Mouse (Mus musculus) CH12.LX (cell line): Measurements from ENCODE around the gene Dip2a. TPM values are rescaled to one million over a fixed set of nuclear protein-coding genes. Genes with fewer than 3 reads are reported as not detected.

ENCODE experiments used
- DNase-seq: peaks from one replicate; pipeline ENCODE4 v3.0.0-alpha.2; 2013; ENCODE audit errors: extremely low read depth
- H3K27ac ChIP-seq: 2 replicates; pipeline ENCODE4 v1.5.1; 2012; ENCODE audit warnings: low read depth, mild to moderate bottlenecking, control low read depth, moderate library complexity; ENCODE audit not compliant: insufficient read depth
- H3K27me3 ChIP-seq: replicated peaks from 2 replicates; pipeline ENCODE3; 2012; ENCODE audit warnings: inconsistent platforms
- H3K36me3 ChIP-seq, 2 experiments: replicated peaks in 1 of 2; 2 replicates each; pipeline versions ENCODE3 to v1.6.1; 2012; ENCODE audit warnings: inconsistent platforms in 1 of 2, low read length in 1 of 2, mild to moderate bottlenecking in 1 of 2, mixed read lengths in 1 of 2, moderate library complexity in 1 of 2; ENCODE audit not compliant: control insufficient read depth in 1 of 2, insufficient read depth in 1 of 2
- H3K4me1 ChIP-seq, 2 experiments: 2 replicates each; pipeline ENCODE4 v1.6.1; 2012; ENCODE audit warnings: inconsistent platforms in 1 of 2, moderate library complexity in 1 of 2; ENCODE audit not compliant: insufficient read depth in 2 of 2, control insufficient read depth in 1 of 2
- H3K4me2 ChIP-seq: 2 replicates; pipeline ENCODE4 v1.6.1; 2012; ENCODE audit warnings: low read depth, mild to moderate bottlenecking, control low read depth; ENCODE audit not compliant: poor library complexity, insufficient read depth, severe bottlenecking
- H3K4me3 ChIP-seq, 3 experiments: fragments of 150-350 bp in 1 of 3; sonication (generic) in 1 of 3; replicated peaks in 1 of 3; 2 replicates each; pipeline versions ENCODE3 to v1.5.1; 2011 to 2012; ENCODE audit warnings: low read depth in 2 of 3, low read length in 2 of 3, mild to moderate bottlenecking in 2 of 3, moderate library complexity in 2 of 3, control low read depth in 1 of 3, improper control_type of control experiment in 1 of 3, inconsistent platforms in 1 of 3, mixed read lengths in 1 of 3; ENCODE audit not compliant: poor library complexity in 1 of 3
- H3K79me2 ChIP-seq: replicated peaks from 2 replicates; pipeline ENCODE4 v1.6.1; 2012; ENCODE audit warnings: mild to moderate bottlenecking, moderate library complexity; ENCODE audit not compliant: control insufficient read depth, poor library complexity, insufficient read depth, severe bottlenecking; ENCODE audit errors: extremely low read depth
- H3K9ac ChIP-seq: 2 replicates; pipeline ENCODE4 v1.6.1; 2012; ENCODE audit warnings: low read depth, mild to moderate bottlenecking, control low read depth, moderate library complexity; ENCODE audit not compliant: insufficient read depth
- H3K9me3 ChIP-seq: replicated peaks from 2 replicates; pipeline ENCODE3; 2012; ENCODE audit warnings: low read length, inconsistent platforms, mixed read lengths
- CTCF ChIP-seq, 2 experiments: IDR thresholded peaks in 1 of 2; conservative IDR thresholded peaks in 1 of 2; 2 replicates each; pipeline ENCODE4 v1.5.1; 2011 to 2012; ENCODE audit warnings: low read depth in 2 of 2, low read length in 2 of 2, improper control_type of control experiment in 1 of 2, inconsistent platforms in 1 of 2, mild to moderate bottlenecking in 1 of 2, moderate library complexity in 1 of 2
- E2F4 ChIP-seq: IDR thresholded peaks from 2 replicates; pipeline ENCODE4 v1.6.1; 2011; ENCODE audit warnings: low read depth, low read length, improper control_type of control experiment; ENCODE audit not compliant: insufficient replicate concordance
- ELF1 ChIP-seq: IDR thresholded peaks from 2 replicates; pipeline ENCODE4 v1.6.1; 2014; ENCODE audit warnings: low read depth, mild to moderate bottlenecking, inconsistent platforms, low read length, improper control_type of control experiment
- EP300 ChIP-seq: IDR thresholded peaks from 2 replicates; pipeline ENCODE4 v1.6.1; 2011; ENCODE audit warnings: low read length, improper control_type of control experiment
- GABPA ChIP-seq: IDR thresholded peaks from 2 replicates; pipeline ENCODE4 v1.6.1; 2012; ENCODE audit warnings: low read depth, low read length, improper control_type of control experiment, inconsistent platforms; ENCODE audit not compliant: insufficient replicate concordance
- MAFK ChIP-seq: IDR thresholded peaks from 2 replicates; pipeline ENCODE4 v1.6.1; 2011; ENCODE audit warnings: low read length, improper control_type of control experiment; ENCODE audit not compliant: insufficient replicate concordance
- MAX ChIP-seq: IDR thresholded peaks from 2 replicates; pipeline ENCODE4 v1.6.1; 2011; ENCODE audit warnings: low read length, improper control_type of control experiment
- POLR2A ChIP-seq: IDR thresholded peaks from 2 replicates; pipeline ENCODE4 v1.6.1; 2011; ENCODE audit warnings: low read depth, mild to moderate bottlenecking, improper control_type of control experiment, low read length
- RAD21 ChIP-seq: IDR thresholded peaks from 2 replicates; pipeline ENCODE4 v1.6.1; 2011; ENCODE audit warnings: low read depth, mild to moderate bottlenecking, low read length, improper control_type of control experiment, moderate library complexity
- SIN3A ChIP-seq: IDR thresholded peaks from 2 replicates; pipeline ENCODE4 v1.6.1; 2012; ENCODE audit warnings: low read length, improper control_type of control experiment, inconsistent platforms
- USF1 ChIP-seq: IDR thresholded peaks from 2 replicates; pipeline ENCODE4 v1.6.1; 2014; ENCODE audit warnings: low read depth, mild to moderate bottlenecking, inconsistent platforms, low read length, improper control_type of control experiment
- ZC3H11A ChIP-seq: IDR thresholded peaks from 2 replicates; pipeline ENCODE4 v1.6.1; 2012; ENCODE audit warnings: low read depth, mild to moderate bottlenecking, inconsistent platforms, low read length, improper control_type of control experiment
- ZKSCAN1 ChIP-seq: IDR thresholded peaks from 2 replicates; pipeline ENCODE4 v1.6.1; 2012; ENCODE audit warnings: low read depth, inconsistent platforms, low read length, improper control_type of control experiment, borderline replicate concordance
- ZMIZ1 ChIP-seq: IDR thresholded peaks from 2 replicates; pipeline ENCODE4 v1.6.1; 2012; ENCODE audit warnings: low read depth, mild to moderate bottlenecking, inconsistent platforms, low read length, improper control_type of control experiment
- dilution Hi-C: fragments of 300-500 bp; cut with MboI; formaldehyde crosslinking; loops from 2 replicates; pipeline ENCODE4 v1.14.3; 2020; ENCODE audit warnings: low sequenced_read_pairs; ENCODE audit not compliant: extremely low pct_unique_long_range_greater_than_20kb, extremely low pct_ligation_motif_present
- in situ Hi-C: fragments of 300-500 bp; cut with MboI; formaldehyde crosslinking; loops from 3 replicates; pipeline ENCODE4 v1.14.3; 2019; ENCODE audit warnings: low sequenced_read_pairs, low pct_ligation_motif_present, low pct_unique_long_range_greater_than_20kb, mixed read lengths
- polyA plus RNA-seq: library from polyadenylated mRNA; unstranded; fragments of >175 nt; gene quantifications from 2 replicates; pipeline ENCODE4 v1.2.1, GENCODE M21; 2012; ENCODE audit warnings: low read depth; ENCODE audit not compliant: insufficient read length
- total RNA-seq, 2 experiments: library from RNA; depleted of rRNA; stranded (reverse); fragments of 300-350 nt in 1 of 2; fragments of >200 nt in 1 of 2; gene quantifications; 2 replicates each; pipeline ENCODE4 v1.2.3; 2012 to 2014

Gene Dip2a
- total and polyA plus RNA-seq, 3 experiments, result 0.97 to 2.4 (median 1.5) TPM

DNA sequence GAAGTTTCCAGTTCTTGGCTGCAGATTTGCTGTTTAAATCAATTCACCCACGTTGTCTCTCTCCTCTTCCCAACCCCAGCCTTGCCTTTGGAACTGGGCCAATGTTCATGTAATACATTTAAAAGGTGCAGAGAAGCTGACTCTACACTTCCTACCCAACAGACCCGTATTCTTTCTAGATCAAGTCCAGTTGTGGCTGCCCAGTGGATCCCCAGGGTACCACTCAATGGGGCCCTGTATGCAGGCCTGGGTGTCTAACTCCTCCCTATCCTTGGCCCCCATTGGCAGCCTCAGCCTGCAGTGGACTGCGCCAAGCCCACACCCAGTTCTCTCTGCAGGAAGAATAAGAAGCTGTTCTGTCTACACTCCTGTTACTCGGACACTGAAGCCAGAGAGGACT is 91.6 kb downstream of the Dip2a start, which contains the start of gene S100b:
Gene S100b, plus strand, starts transcription at position 318 of the 400 bp plus-strand sequence.
- no peak within 1 kb of the TSS for H3K9ac ChIP-seq
- no peak for DNase-seq
- no peak within 1 kb of the TSS for H3K4me3 ChIP-seq
- dilution Hi-C loops, result no loop called here
- in situ Hi-C loops, result no loop called here
- H3K27me3 ChIP-seq, result no peaks in the 10 kb centered on the region
- no peaks in the 10 kb centered on the region for H3K36me3 ChIP-seq
- H3K9me3 ChIP-seq, result no peaks in the 10 kb centered on the region
- H3K4me2 ChIP-seq, result no peak within 1 kb of the TSS
- no peaks in the 10 kb centered on the region for H3K79me2 ChIP-seq
- no peak within 1 kb of the TSS for H3K27ac ChIP-seq
- TF ChIP-seq GABPA (no peak), ZMIZ1 (no peak), ZKSCAN1 (no peak), POLR2A (no peak), ZC3H11A (no peak), RAD21 (no peak), USF1 (no peak), ELF1 (no peak), CTCF (conservative IDR thresholded peaks at IDR 0.05 in 1 of 2, IDR thresholded peaks at IDR 0.05 in 1 of 2; ENCODE audit: low read depth in 2 of 2, low read length in 2 of 2) (no peak), MAX (no peak)
- TF ChIP-seq, all 38 proteins: peak for 0
- peaks cover 0 to 6% of the 10 kb centered on the region in 2 experiments; a peak in 2 of 4 replicates for H3K4me1 ChIP-seq

DNA sequence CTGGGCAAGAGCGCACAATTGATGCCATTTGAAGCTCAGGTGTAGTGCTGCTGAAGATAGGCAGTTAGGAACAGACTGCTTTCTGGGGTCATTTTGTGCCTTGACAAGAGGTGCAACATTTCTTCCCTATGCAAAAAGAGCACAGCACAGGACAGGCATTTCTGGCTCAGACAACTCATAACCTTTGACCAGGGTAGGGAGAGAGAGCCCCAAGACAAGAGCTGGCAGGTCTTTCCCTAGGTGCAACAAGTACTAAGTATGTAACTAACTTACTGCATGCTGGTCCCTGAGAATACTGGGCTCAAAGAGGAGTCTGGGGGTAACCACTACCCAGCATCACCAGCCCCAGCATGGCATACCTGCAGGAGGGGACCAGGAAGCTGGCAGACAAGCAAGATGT is 92.0 kb downstream of the Dip2a start:
- DNase-seq, result no peak
- H3K4me1 ChIP-seq, result peaks cover 0 to 6% of the 10 kb centered on the region in 2 experiments; a peak in 2 of 4 replicates
- no peak overlapping the region for H3K9ac ChIP-seq
- no peaks in the 10 kb centered on the region for H3K79me2 ChIP-seq
- no peak overlapping the region for H3K4me2 ChIP-seq
- H3K36me3 ChIP-seq, result no peaks in the 10 kb centered on the region
- H3K4me3 ChIP-seq, result no peak overlapping the region
- dilution Hi-C loops, result no loop called here
- TF ChIP-seq MAFK, result no peak
- no peak for TF ChIP-seq ZC3H11A
- TF ChIP-seq SIN3A, result no peak
- no peak for TF ChIP-seq EP300
- no peak for TF ChIP-seq CTCF (conservative IDR thresholded peaks at IDR 0.05 in 1 of 2, IDR thresholded peaks at IDR 0.05 in 1 of 2; ENCODE audit: low read depth in 2 of 2, low read length in 2 of 2)
- TF ChIP-seq POLR2A, result no peak
- no peaks in the 10 kb centered on the region for H3K9me3 ChIP-seq
- H3K27ac ChIP-seq, result no peak overlapping the region
- in situ Hi-C loops, result no loop called here
- no peaks in the 10 kb centered on the region for H3K27me3 ChIP-seq

DNA sequence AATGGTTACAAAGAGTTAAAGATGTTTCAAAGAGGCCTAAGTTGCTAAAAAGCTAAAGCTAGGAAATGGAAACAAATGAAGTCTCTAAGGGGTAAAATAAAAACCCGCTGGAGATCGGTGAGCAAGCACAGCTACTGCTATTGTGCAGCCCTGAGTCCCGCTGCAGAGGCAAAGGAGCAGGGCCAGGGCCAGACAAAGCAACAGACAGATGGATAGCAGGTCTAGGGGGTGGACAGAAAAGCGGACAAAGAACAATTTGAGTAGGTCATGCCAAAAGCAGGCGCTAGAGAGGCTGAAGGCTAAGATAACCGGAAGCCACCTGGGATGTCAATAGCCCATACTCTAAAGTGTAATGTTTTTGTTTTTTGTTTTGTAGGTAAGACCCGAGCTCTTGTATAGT is 94.2 kb downstream of the Dip2a start:
- no peak overlapping the region for H3K4me3 ChIP-seq
- dilution Hi-C loops, result no loop called here
- no peak for TF ChIP-seq E2F4
- peaks cover 0 to 6% of the 10 kb centered on the region in 2 experiments; a peak in 1 of 4 replicates for H3K4me1 ChIP-seq
- in situ Hi-C loops, result no loop called here
- H3K4me2 ChIP-seq, result no peak overlapping the region
- DNase-seq, result no peak
- no peak overlapping the region for H3K9ac ChIP-seq
- no peak overlapping the region for H3K27ac ChIP-seq
- no peaks in the 10 kb centered on the region for H3K9me3 ChIP-seq
- H3K36me3 ChIP-seq, result no peaks in the 10 kb centered on the region
- no peaks in the 10 kb centered on the region for H3K79me2 ChIP-seq
- H3K27me3 ChIP-seq, result no peaks in the 10 kb centered on the region
